Mouse (Mus musculus) regulatory T cell (primary cell): ENCODE results near the gene Pdha2.

Experiments
- in situ Hi-C: fragments of 300-600 bp; cut with MboI, MseI; formaldehyde crosslinking; loops from one replicate; pipeline ENCODE4 v1.15.1; 2025; ENCODE audit warnings: high pct_unique_total_duplicates

Pdha2 gene

DNA sequence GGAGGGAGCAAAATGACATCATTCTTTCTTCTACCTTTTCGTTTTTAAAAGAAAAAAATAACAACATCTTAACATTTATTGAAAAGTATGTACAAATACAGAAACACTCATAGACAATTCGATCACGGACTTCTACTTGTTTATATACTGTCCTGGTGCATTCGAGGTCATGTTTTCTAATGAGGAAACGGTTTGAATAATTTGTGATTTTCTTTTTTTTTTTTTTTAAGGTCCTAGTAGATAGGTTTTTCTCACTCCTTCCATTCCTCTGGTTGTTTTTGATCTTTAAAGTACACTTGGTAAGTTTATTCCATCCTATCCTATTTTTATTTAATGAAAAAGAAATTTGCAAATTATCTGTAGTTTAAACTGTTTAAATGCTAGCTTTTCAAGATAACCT is at the start of gene Pdha2:
Pdha2 (minus strand) TSS at position 101 of the 400 bp plus-strand sequence.
- in situ Hi-C loops, result no loop called here

DNA sequence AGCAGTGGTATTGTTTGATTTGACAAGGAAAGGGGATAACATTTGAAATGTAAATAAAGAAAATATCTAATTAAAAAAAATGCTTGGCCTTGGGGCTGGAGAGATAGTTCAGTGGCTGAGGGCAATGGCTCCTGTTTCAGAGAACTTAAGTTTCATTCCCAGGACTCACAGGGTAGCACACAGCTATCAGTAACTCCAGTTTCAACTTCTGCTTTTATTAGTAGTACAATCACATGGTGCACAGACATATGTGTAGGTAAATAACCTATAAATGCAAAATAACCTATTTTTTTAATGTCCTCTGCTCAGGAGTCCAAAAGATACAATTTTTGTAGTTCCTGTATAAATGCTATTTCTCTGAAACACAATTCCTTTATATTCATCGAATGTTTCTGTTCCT is 48.4 kb upstream of the Pdha2 start:
- in situ Hi-C loops, result no loop called here

DNA sequence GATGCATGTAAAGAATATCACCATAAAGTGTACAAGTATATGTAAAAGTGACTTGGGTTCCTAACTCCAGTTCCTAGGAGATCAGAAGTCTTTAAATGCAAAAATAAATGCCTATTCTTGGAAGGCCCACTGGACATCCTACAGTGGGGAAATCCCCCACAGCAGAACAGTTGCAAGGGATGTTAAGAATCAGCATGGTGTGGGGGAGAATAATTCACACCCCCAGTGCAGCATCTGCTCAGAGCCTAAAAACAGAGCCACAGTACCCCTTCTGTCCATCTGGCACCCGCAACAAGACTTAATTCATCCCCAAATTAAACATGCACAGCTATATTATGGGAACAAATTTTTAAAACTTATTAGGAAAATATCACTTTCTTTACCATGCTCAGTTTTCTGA is 39.3 kb upstream of the Pdha2 start:
- in situ Hi-C loops, result no loop called here

DNA sequence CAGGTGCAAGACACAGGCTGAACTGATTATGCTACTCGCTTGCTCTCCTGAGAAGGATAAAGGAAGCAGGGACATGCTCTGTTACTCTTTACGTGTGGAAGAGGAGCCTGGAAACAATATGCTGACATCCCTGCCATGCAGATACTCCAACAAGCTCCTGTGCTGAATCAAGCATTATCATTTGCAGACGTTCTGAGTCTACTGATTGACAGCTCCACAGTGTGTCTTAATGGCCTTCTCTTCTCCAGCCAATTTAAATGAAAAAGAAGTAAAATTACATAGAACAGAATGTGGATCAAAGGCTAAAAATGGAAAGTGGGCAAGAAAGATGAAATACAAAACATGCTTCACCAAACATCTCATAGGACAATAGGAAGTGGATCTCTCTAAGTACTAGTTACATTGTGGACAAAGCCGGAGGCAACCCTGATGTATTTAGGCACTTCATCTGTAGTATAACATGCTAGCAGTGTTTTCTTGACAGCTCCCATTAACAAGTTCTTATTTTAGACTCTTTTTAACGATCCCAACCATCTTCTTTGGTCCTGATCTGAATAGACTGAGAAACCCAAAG is 32.7 kb upstream of the Pdha2 start:
- in situ Hi-C loops, result no loop called here

DNA sequence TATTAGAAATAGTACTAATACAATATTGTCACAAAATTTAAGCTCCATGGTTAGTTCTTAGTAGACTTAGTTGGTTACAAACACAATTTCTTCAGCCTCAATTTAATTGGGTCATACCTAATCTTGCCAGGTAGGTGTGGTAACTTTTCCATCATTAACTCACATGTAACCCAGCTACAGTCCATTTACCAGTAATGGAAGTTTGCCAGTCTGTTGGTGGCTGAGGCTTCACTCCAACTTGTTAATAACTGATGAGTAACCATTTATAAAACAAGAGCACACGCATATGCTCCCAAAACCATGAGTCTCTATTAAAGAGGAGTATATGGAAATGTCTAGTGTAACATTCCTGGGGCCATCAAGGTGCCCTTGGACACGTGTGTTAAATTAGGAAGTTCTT is 25.9 kb upstream of the Pdha2 start:
- in situ Hi-C loops, result no loop called here

DNA sequence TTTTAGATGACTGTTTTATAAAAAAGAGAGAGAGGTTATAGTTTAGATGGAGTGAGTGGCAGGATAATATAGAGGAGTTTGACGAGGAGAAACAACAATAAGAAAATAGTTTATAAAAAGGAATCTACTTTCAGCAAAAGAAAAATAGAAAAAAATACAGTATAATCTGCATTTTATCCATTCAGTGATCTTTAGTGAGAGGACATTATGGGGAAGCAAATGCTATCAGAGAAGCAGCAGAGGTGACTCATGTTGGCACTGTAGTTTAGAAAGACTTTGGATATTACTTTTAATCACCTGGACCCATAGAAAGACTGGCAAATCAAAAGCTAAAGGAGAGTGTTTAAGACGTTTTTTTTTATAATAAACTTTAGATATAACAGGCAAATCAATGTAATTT is 17.0 kb upstream of the Pdha2 start:
- in situ Hi-C loops, result no loop called here

DNA sequence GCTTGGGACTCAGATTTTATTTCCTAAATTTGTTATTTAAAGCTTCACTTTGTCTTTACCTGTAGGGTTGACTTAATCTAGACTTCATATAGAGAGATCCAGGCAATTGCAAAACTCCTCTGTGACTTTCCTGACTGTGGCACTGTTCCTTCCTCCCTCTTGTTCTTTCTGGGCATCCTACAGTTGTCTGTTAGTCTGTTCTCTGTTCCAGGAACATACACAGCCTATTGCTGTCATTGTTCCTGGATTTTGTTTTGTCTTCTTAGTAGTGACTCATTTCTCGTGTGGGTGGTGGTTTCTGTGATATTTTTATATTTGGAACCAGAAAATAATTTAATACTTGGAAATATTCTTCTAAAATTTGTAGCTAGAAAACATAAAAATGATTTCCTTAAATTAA is 10.2 kb upstream of the Pdha2 start:
- in situ Hi-C loops, result no loop called here

DNA sequence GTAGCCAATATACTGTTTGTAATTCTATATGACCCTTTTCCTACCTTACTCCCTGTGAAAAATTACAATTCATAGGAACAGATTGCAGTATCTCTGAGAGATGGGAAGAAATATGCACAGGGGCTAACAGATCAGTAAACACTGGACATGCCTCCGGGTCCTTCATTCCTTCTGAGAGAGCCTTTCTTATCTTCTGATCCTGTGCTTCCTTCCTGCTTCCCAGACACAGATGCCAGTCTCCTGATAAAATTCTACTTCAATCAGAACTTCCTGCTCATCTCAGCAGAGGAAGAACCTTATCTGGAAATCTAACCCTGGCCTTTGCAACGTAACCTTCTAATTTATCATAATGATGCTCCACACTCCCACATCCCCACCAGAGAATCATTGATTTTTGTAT is 6.4 kb upstream of the Pdha2 start:
- in situ Hi-C loops, result no loop called here

DNA sequence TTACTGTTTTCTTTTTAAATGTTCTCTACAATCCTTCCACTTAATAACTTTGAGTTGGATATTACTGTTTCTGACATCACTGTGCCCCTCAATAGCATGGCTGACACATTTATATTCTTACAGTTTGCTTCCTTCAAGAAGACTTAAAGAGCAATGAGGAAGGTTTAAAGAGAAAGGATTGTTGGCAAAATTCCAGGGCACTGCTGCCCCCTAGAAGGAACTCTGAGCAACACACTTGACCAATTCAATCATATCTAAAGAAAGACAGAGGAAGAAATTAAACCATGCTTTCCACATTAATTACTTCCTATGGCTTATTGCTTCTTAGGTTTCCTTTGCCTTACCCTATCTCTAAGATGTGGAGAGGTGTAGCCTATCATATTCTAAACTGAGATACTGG is 4.8 kb upstream of the Pdha2 start:
- in situ Hi-C loops, result no loop called here

DNA sequence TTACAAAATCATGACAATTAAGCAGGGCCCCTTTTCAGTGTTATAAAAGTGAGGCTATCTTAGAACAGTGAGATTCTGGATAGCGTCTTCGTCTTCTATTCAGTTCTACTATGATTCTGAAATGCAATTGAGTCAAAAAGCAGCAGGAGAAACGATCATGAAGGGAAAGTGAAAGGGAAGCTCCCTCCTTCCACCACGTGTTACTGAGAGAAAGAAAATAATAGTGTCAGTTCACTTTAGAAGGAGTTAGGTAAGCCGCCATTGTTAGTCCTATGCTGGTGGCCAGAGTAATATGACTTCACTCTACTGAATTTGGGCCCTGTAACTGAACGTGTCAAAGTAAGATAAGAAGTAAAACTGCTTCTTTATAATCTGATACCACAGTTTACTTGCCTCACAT is 4.1 kb upstream of the Pdha2 start:
- in situ Hi-C loops, result no loop called here

DNA sequence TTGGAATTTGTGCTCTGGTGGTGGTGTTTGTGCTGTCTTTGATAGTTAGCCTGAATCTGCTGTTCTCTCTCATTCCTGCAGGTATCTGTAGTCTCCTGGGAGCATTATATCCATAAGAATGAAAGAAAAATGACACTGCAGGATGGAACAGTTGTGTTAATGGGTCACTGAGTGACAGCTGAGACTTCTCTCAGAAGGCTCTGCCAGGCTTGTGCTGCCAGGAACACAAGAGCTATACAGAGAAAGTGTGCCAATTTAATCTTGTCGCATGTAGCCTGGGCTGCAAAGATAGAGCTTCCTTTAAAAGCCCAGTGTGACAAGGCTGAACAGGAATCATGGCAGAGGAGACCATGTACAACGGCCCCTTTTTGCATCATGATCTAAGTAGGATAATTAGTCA is 2.6 kb upstream of the Pdha2 start:
- in situ Hi-C loops, result no loop called here

DNA sequence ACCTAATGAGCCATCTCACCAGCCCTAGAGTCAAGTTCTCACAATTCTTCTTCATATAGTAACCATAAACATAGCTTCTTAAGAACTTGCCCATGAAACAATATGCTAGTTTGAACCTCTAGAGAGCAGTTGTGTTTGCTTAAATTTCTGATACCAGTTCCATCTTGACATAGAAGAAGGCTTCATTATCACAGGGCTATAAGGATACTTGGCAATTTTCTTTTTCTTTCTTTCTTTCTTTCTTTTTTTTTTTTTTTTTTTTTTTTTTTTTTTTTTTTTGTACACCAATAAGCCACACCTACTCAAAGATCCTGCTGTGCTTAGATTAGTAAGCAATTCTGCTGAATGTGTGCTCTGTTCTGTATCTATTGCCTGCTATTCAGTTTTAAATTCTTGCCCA is 2.0 kb upstream of the Pdha2 start:
- in situ Hi-C loops, result no loop called here

DNA sequence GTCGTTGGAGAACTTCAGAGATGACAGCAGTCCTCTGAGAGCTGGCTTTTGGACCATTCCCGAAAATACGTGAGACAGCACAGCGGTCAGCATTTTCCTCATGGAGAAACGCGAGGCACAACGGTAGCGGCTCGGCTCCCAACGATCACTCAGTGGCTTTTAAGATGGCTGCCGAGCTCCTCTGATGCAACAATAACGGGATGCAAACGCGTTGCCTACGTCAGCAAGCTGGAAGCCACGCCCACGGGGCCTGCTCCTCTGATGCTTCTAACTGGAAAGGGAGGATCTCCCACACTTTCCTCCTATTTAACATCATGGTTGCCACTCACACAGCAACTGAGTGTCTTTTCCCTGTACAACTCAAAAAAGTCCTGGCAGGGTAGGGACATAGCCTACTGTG is 511 bp downstream of the Pdha2 start:
- in situ Hi-C loops, result no loop called here

DNA sequence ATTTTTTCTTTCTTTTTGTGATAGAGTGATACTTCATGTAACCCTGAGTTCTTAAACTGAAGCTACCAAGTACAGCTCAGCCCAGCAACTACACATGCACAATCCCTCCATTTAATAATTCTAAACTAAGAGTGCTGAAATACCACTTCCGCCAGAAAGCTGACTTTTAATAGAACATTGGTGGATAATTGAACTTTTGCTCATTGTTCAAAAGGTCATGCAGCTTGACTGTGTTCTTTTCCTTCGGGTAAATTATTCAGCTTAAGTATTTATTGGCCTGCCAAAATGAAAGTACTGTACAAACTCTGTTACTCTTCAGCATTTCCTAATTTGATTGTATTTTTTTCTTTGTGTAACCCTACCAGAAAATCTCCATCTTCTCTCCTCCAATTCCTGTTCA is 10.4 kb downstream of the Pdha2 start:
- in situ Hi-C loops, result no loop called here

DNA sequence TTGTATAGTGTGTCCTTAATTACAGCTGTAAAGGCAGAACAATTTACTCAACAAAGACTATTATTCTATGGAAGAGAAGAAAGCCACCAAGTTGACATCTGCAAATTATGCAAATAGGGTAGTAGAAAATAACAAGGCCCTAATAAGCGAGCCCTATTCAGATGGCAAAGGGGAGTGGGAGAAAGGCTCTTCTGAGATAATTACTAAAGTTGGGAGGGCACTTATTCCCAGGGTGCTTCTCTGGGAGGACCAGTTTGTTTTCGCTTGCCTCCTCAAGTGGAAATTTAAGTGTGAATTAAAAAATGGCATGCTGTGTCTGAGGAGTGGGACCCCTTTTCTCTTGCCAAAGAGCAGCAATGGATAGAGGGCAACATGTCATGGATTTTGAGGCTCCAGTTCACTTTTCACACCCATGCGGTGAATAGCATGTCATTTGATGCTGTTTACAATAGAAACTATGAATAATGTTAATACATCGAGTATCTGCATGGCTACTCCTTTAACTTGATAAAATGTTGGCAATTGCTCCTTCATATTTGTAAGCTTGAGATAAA is 14.8 kb downstream of the Pdha2 start:
- in situ Hi-C loops, result loop anchor here (25.0 kb wide), 1 partner anchor 1385 kb away; no protein-coding TSS in a partner anchor

DNA sequence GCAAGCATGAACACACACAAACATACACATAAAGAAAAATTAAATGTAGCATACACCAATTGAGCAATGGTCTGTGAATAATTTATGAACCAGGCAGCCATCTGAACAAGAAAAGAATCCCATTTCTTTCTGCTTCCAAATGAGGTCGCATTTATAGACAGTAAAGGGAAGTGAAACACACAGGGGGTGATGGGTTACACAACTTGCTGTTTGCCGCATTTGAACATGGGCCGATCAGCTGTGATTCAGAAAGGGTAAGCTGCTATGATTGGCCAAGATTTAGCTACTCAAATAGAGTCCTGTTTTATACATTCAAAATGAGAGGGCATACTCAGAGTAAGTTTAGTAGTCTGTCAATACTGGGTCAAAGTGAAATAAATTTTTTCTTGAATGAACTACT is 20.5 kb downstream of the Pdha2 start:
- in situ Hi-C loops, result loop anchor here (25.0 kb wide), 1 partner anchor 1379 kb away; no protein-coding TSS in a partner anchor

DNA sequence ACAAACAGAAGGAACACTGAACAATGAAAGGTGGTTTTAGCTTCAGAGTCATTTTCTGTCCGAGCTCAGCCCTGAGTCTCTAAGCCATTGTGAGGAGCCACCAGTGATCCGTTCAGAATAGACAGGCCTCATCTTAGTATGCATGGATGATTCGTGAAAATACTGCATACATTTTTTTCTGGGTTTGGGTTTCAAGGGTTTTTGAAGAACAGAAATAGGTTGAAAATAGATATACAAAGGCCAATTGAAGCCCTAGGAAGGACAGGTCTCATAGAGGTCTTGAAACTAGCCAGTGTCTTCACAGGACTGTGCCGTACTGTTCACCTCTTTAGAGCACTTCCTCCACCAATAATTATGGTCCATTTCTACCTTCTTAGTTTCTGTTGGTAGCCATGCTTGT is 21.7 kb downstream of the Pdha2 start:
- in situ Hi-C loops, result loop anchor here (25.0 kb wide), 1 partner anchor 1378 kb away; no protein-coding TSS in a partner anchor

DNA sequence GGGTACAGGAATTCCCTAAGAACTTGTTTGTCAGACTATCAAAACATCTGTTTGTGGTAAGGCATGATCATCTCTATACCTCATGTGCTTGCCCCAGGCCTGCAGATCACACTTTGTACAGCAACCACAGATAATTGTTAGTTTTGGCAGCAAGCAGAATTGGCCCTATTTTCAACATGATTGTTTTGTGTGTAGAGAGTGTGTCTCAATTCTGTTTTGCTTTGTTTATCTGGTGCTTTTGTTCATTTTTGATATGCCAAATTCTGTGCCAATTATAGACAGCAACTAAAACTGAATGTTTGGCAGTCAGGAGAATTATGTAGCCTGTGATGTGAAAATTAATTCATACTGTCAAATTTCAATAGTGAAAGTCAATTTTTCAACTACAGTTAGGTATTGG is 51.2 kb downstream of the Pdha2 start:
- in situ Hi-C loops, result no loop called here
